Mouse (Mus musculus) heart, postnatal 10 days (tissue): ENCODE measurements around the gene Ints14. TPM values are rescaled to one million over a fixed set of nuclear protein-coding genes. Genes with fewer than 3 reads are reported as not detected.
"Not testable (repeated sequence)": the region's sequence is repeated elsewhere in the genome, so short reads cannot be mapped to it uniquely, and the experiment has no call there.

Experiments used
- DNase-seq, 2 experiments: peaks; one replicate each; pipeline ENCODE4 v3.0.0; 2021
- intact Hi-C: fragments of 180-260 bp; cut with DNase I; formaldehyde crosslinking; loops from one replicate; pipeline ENCODE4 v1.15.1; 2025
- total RNA-seq, 2 experiments: library from RNA; stranded (reverse); gene quantifications; 2 replicates each; pipeline ENCODE4 v1.2.3; 2021

Ints14 gene
- total RNA-seq, 2 experiments from 2014 or later, result 25.7 to 27.0 TPM

DNA sequence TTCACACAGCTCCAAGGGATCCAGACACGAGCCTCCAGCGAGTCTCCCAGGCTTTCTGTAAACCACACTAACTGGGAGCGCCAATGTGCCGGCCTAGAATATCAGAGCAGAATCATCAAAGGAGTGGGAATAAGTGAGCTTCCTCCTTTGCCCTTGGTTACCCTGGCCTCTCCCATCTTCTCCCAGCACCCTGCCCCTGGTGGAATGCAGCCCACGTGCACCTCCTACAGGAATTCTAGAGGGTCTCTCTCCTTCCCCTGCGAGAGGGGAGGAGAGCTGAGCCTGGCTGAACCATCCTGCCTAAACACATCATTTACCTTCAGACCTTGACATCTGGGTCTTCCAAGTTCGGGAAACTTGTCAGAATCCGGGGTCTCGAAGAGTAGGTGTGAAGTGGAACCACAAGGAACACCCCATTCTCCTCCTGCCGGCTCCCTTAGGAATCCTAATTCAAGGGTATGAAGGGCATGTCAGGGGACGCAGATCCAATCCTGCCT is 9.5 kb upstream of the Ints14 start, which contains the start of gene Slc24a1:
TSS of gene Slc24a1 (minus strand) at position 447 of the 497 bp plus-strand sequence.
- intact Hi-C loops, result no loop called here
- no peak for DNase-seq

DNA sequence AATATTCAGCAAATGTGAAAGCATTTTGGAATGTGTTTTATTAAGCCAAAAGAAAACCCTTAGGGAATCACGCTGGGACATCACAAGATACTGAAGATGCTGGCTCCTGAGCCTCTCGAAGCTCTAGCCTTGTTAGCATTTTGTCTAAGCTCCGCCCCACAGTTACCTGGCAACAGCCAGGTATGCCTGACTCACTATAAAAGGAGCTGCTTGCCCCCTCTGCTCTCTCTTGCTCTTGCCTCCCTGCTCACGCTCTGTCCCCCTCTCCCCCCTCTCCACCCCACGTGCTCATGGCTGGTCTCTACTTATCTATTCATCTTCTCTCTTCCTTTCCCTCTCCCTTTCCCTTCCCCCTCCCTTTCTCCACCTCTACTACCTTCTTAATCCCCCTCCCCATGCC is 8.7 kb upstream of the Ints14 start:
- intact Hi-C loops, result no loop called here
- no peak for DNase-seq

DNA sequence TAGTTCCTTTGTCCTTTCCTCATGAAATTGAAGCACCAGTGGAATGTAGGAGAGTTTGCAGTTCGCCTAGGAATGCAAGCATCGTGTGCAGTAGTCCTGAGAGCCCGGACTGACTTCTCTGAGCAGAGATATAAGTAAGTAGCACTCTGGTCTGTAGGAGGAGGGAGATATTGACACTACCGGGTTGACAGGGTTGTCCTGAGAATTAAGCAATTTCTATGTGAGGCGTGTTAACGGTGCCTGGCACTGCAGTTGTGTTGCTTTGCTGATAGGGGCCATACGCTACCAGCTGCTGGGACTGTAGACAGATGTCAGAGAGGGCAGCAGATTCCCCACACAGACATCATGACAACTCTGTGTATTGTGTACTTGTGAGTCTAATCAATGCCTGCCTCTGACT is 7.5 kb upstream of the Ints14 start:
- intact Hi-C loops, result no loop called here
- DNase-seq, result no peak

- intact Hi-C loops, result no loop called here
- DNase-seq, result peak in 1 of 2 experiments; percentile 26
These were observed 4.4 kb upstream of the Ints14 start for GRCm38 (mm10) chr9:64956337-64956736.

DNA sequence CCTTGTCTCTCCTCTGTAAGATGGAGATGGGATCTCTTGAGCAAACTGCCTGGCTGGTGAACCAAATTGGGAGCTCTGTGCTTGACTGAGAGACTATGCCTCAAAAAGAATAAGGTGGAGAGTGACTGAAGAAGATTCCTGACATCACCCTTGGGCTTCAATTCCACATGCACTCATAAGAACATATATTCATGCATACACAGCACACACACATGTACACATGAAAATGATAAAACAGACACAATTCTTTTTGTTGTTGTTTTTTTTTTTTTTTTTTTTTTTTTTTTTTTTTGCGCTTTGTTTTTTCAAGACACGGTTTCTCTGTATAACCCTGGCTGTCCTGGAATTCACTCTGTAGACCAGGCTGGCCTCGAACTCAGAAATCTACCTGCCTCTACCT is 3.4 kb upstream of the Ints14 start:
- no peak for DNase-seq
- intact Hi-C loops, result no loop called here

DNA sequence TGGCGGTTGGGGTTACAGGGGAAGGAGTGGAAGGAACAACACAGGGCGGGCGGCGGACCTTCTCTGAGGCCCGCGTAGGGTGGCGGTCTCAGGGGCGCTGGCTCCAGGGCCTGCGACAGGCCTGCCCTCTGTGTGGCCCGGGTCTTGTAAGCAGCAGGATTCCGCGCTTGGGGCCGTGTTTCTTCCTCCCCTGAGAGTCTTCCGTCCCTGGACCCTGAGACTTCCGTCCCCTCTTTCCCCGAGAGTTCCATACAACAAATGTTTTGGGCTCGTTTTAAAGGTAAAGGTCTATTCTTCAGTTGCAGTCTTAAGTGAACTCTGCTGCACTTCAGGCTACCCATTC is 244 bp downstream of the Ints14 start:
- intact Hi-C loops, result loop anchor here (1.0 to 10.0 kb wide), 5 partner anchors 182 to 686 kb away; partner anchors contain the start of gene Dis3l
- DNase-seq, result no peak

DNA sequence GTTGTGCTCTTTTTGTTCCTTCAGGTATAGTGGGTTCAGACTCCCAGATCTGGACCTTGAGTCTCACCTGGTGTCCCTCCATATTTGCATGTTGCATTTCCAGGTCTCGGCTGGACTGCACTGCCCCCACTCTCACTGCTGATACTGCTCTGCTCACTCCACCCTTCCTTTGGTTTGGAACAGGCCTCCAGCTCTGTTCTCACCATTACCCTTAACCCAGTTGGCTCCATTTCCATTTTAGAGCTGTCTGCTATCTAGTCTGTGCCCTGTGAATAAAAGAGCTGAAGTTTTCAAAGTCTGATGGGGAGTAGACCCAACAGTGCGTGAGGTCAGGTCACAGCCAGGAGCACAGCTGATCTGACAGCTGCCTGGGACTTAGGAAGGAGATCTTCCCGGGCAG is 19.8 kb downstream of the Ints14 start:
- peak; percentile 24 to 28 for DNase-seq
- intact Hi-C loops, result no loop called here

DNA sequence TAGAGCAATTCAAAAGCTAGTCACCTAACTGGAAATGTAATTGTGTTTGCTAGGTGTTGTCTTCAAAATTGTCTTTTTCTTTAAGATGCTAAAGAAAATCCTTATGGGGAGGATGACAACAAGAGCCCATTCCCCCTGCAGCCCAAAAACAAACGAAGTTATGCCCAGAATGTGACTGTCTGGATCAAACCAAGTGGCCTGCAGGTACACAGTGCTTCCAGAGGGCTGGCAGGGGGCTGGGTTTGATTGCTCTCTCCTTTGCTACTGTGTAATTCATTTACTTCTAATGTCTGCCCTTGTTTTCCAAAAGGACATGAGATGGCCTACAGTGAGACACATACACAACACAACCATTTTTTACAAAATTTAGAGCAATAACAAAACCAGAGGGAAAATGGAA is 21.2 kb downstream of the Ints14 start:
- intact Hi-C loops, result no loop called here
- no peak for DNase-seq

- intact Hi-C loops, result no loop called here
- DNase-seq, result no peak
These were observed 24.5 kb downstream of the Ints14 start for GRCm38 (mm10) chr9:64985037-64985794.

GRCm38 (mm10) chr9:64985807-64986206 is 25.1 kb downstream of the Ints14 start:
- no peak for DNase-seq
- intact Hi-C loops, result no loop called here

- DNase-seq, result no peak
- intact Hi-C loops, result no loop called here
These were observed 26.9 kb downstream of the Ints14 start for GRCm38 (mm10) chr9:64987651-64988050.

GRCm38 (mm10) chr9:64988443-64988842 is 27.7 kb downstream of the Ints14 start:
- DNase-seq, result no peak
- intact Hi-C loops, result no loop called here

DNA sequence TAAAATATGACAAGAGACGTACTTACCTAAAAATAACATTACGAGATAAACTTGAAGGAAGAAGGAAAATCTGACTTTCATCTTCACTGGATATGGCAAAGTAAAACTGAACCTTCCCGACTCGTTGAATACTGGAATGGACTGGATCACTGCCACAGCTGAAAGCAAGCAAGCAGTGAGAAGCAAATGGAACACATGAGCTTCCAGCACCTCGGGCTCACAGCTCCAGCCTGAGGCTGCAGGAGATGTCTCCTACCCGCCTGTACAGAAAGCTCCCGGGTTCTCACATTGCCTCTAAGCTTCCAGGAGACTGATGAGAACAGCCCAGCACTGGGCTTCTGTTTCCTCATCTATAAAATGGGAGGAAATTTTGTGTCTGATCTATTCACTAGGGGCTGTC is 29.6 kb downstream of the Ints14 start:
- DNase-seq, result no peak
- intact Hi-C loops, result no loop called here

DNA sequence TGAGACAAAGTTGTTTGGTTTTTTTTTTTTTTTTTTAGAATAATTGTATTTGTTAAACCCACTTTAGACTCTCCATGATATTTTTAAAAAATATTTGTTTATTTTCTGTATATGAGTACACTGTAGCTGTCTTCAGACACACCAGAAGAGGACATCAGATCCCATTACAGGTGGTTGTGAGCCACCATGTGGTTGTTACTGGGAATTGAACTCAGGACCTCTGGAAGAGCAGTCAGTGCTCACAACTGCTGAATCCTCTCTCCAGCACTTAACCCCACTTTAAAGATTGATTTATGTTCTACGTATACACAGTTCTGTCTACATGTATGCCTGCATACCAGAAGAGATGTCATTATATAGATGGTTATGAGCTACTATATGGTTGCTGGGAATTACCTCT is 34.8 kb downstream of the Ints14 start:
- intact Hi-C loops, result not testable (repeated sequence)

GRCm38 (mm10) chr9:65001481-65001880 is 40.8 kb downstream of the Ints14 start:
- DNase-seq, result no peak
- intact Hi-C loops, result no loop called here

More for the DNA sequence above, 34.8 kb downstream of the Ints14 start:
- not testable (repeated sequence) for DNase-seq

GRCm38 (mm10) chr9:65005737-65006136 is 45.0 kb downstream of the Ints14 start:
- intact Hi-C loops, result no loop called here
- no peak for DNase-seq

GRCm38 (mm10) chr9:65010632-65011031 is 49.9 kb downstream of the Ints14 start:
- DNase-seq, result no peak
- intact Hi-C loops, result loop anchor here (5.0 kb wide), 1 partner anchor 112 kb away; no protein-coding TSS in a partner anchor

DNA sequence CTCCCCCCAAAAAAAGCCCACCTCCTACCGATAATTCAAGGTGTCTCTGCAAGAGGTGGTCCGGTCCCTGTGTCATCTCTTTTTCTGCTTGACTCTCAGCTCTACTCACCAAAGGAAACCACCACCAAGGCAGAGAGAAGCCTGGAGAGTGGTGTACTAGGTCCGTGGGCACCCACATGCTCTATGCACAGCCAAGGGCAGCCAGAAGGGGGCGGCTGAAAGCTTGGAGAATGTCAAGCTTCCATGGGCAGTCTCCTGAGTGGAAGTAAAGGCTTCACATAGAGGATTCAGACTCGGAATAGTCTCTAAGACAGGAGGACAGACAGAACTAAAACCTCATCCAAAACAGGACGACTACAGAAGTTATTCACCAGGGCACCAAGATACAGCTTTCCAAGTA is 50.6 kb downstream of the Ints14 start:
- DNase-seq, result peak in 1 of 2 experiments; percentile 48
- intact Hi-C loops, result loop anchor here (5.0 kb wide), 1 partner anchor 111 kb away; no protein-coding TSS in a partner anchor

DNA sequence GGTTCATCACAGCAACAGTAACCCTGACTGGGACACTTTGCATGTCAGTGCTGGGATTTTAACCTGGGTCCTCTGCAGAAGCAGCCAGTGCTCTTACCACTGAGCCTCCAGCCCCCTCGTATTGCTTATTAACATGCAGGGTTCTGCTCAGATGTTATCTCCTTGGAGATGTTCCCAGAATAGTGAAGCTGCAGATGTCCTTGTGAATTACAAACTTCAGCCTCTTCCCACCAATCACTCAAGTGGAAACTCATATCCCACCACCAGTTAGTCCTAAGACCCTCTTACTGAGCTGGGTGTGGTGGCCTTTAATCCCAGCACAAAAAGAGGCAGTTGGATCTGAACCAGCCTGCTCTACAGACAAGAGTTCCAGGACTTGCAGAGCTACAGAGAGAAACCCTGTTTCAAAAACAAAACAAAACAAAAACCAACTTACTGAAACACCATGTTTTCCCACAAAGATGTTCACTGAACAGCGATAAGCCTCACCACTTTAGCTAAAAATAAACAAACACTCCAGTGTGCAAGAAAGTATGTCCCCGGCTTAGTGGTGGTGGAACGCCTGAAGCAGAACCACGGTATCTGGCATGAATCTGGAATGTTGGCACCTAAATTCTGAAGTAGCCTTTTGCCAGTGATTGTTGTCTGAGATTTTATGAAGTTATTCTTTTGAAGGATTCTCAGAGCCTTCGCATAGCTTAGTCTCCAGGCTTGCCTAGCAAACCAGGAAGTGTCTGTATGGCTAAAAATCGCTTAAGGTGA is 54.9 kb downstream of the Ints14 start:
- intact Hi-C loops, result no loop called here
- DNase-seq, result no peak

- intact Hi-C loops, result no loop called here
- DNase-seq, result no peak
These were observed 55.7 kb downstream of the Ints14 start for GRCm38 (mm10) chr9:65016241-65016977.
